Mouse (Mus musculus): ENCODE results near the gene Pkd1l3. TPM values are rescaled to one million over a fixed set of nuclear protein-coding genes. Genes with fewer than 3 reads are reported as not detected.
A peak's percentile ranks its signal among the peaks of the same experiment; 100 is the strongest.

The Pkd1l3 gene
- polyA plus RNA-seq, 1 experiment from 2014 or later: 0.17 TPM

- no peak overlapping the region for H3K4me3 ChIP-seq (ENCODE audit: inconsistent target)
- WGBS (ENCODE audit: missing documents): 100% methylated on average over 1 of the region's 1 CpGs
Measured at GRCm38 (mm10) chr8:109697754-109698153, 83.4 kb downstream of the Pkd1l3 start.

DNA sequence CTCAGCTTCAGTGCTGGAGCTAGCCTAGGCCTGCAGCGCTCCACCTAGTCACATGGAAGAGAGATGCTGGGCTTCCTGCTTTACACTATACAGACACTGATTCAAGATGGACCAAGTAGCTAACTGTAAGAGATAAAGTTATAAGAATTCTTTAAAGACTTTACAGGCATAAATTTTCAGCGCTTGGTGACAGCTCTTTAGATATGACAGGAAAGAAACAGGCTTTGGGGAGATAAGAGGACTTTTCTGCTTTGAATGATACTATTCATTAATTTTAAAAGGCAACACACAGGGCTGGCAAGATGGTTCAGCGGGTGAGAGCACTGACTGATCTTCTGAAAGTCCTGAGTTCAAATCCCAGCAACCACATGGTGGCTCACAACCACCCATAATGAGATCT lies 84.2 kb downstream of the Pkd1l3 start:
- Histone ChIP-seq H3K4me3 (ENCODE audit: inconsistent target) (no peak overlapping the region), H3K79me2 (ENCODE audit: inconsistent target) (no peaks in the 10 kb centered on the region; the same call in 1 of the 2 replicates), H3K36me3 (ENCODE audit: inconsistent target) (no peaks in the 10 kb centered on the region), H3K27ac (no peak overlapping the region)
- 96% methylated on average over 3 of the region's 3 CpGs for WGBS (ENCODE audit: missing documents)

More at GRCm38 (mm10) chr8:109697754-109698153, 83.4 kb downstream of the Pkd1l3 start:
- no peak overlapping the region for H3K27ac ChIP-seq
- H3K79me2 ChIP-seq (ENCODE audit: inconsistent target): peaks cover 4% of the 10 kb centered on the region; the same call in 1 of the 2 replicates
- H3K36me3 ChIP-seq (ENCODE audit: inconsistent target): no peaks in the 10 kb centered on the region

GRCm38 (mm10) chr8:109704565-109705319 lies 90.4 kb downstream of the Pkd1l3 start:
- H3K79me2 ChIP-seq (ENCODE audit: inconsistent target): no peaks in the 10 kb centered on the region; the same call in 1 of the 2 replicates
- 3% methylated on average over 24 of the region's 24 CpGs for WGBS (ENCODE audit: missing documents)
- peak overlapping the region; percentile 42 for H3K4me3 ChIP-seq (ENCODE audit: inconsistent target)
- peak overlapping the region; percentile 95 for H3K27ac ChIP-seq
- H3K36me3 ChIP-seq (ENCODE audit: inconsistent target): peaks cover 20% of the 10 kb centered on the region

GRCm38 (mm10) chr8:109705320-109706075 lies 91.2 kb downstream of the Pkd1l3 start, which contains the start of gene Zfp821:
Zfp821 (plus strand) TSS chr8:109705546.
- Histone ChIP-seq H3K79me2 (ENCODE audit: inconsistent target) (no peaks in the 10 kb centered on the region; the same call in 1 of the 2 replicates), H3K4me3 (ENCODE audit: inconsistent target) (peak within 1 kb of the TSS; percentile 45), H3K27ac (peak within 1 kb of the TSS; percentile 95), H3K36me3 (ENCODE audit: inconsistent target) (peaks cover 26% of the 10 kb centered on the region)
- WGBS (ENCODE audit: missing documents): 2% methylated on average over 65 of the region's 100 CpGs

GRCm38 (mm10) chr8:109706076-109706873 lies 92.0 kb downstream of the Pkd1l3 start:
- Histone ChIP-seq H3K36me3 (ENCODE audit: inconsistent target) (peaks cover 34% of the 10 kb centered on the region), H3K4me3 (ENCODE audit: inconsistent target) (peak overlapping the region; percentile 45), H3K79me2 (ENCODE audit: inconsistent target) (no peaks in the 10 kb centered on the region; the same call in 1 of the 2 replicates), H3K27ac (no peak overlapping the region)
- WGBS (ENCODE audit: missing documents): 13% methylated on average over 30 of the region's 30 CpGs

DNA sequence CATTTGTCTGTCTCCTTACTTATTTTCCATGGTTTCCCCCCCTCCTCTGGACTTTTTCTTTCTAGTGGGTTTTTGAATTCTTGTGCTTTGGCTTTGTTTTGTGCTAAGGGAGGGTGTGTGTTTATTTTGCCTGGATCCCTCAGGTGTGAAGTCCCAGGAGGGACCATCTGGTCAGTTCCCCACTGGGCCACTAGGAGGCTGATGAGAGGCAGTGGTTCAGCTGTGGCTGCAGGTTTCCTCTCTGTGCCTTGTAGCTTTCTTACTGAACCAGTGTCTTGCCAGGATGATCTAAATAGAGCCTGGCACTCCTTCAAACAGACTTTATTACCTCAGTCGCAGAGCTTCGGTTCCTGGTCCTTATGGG lies 92.5 kb downstream of the Pkd1l3 start:
- Histone ChIP-seq H3K79me2 (ENCODE audit: inconsistent target) (no peaks in the 10 kb centered on the region; the same call in 1 of the 2 replicates), H3K27ac (no peak overlapping the region), H3K36me3 (ENCODE audit: inconsistent target) (peaks cover 40% of the 10 kb centered on the region), H3K4me3 (ENCODE audit: inconsistent target) (no peak overlapping the region)
- 11% methylated on average over 2 of the region's 2 CpGs for WGBS (ENCODE audit: missing documents)

DNA sequence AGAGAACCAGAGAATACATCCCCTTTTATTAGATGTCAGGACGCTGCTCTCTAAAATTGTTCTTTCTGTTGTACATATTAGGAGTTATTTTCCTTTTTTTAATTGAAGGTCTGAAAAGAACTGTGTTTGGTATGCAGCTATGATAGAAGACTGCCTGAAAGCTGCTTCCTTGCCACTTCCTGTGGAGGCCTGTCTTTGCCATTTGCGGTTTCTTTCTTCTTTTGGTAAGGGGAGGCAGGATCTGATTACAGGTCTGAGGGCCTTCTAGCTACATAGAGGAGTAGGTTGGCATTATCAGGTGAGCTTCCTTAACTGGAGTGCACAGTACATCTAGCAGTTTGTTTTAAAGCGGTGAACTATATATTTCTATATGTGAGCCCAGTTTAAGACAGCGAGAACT lies 93.6 kb downstream of the Pkd1l3 start:
- Histone ChIP-seq H3K4me3 (ENCODE audit: inconsistent target) (no peak overlapping the region), H3K36me3 (ENCODE audit: inconsistent target) (peaks cover 49% of the 10 kb centered on the region)
- 93% methylated on average over 4 of the region's 4 CpGs for WGBS (ENCODE audit: missing documents)

DNA sequence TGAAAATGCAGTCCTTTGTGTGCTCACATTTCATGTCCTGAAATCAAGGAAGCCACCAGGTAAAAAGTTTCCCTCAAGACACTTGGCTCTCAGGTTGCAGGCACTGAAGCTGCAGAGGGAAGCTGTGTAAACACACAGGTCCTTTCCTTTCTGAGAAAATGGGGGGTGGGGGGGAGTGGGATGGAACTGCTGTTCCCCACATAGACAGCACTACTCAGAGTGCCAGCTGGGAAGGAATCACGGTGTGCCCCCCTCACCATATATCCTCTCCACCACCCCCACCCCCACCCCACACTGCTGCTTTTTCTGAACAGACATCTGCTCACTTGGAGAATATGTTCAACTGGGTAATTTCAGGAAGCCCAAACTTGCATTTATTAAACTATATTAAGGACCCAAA lies 98.2 kb downstream of the Pkd1l3 start:
- H3K36me3 ChIP-seq (ENCODE audit: inconsistent target): peaks cover 89% of the 10 kb centered on the region
- no peaks in the 10 kb centered on the region for H3K79me2 ChIP-seq (ENCODE audit: inconsistent target)
- no peak overlapping the region for H3K4me3 ChIP-seq (ENCODE audit: inconsistent target)
- no CpG with 5 or more reads among the region's 1 CpGs for whole genome bisulfite sequencing (ENCODE audit: missing documents)
- no peak overlapping the region for H3K27ac ChIP-seq

More for the DNA sequence above, 93.6 kb downstream of the Pkd1l3 start:
- no peak overlapping the region for H3K27ac ChIP-seq
- no peaks in the 10 kb centered on the region; the same call in 1 of the 2 replicates for H3K79me2 ChIP-seq (ENCODE audit: inconsistent target)

DNA sequence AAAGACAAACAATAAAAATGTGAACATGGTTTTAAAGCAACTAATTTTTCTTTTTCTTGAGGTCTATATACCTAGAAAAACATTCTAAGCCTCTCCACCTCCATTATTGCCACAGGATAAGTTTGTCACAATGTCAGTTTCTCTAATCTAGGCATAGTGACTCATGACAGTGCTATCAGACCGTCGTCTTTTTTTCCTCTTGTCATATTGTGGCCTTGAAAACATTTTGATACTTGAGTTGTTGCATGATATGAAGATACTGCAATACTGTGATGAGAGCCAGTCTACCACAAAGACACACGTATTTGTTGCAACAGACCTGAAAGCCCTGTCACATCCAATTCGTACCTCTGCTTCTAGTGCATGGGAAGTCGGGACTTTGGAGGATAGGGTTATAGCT lies 100.6 kb downstream of the Pkd1l3 start:
- WGBS (ENCODE audit: missing documents): 93% methylated on average over 5 of the region's 5 CpGs

More for the DNA sequence above, 100.6 kb downstream of the Pkd1l3 start:
- Histone ChIP-seq H3K79me2 (ENCODE audit: inconsistent target) (no peaks in the 10 kb centered on the region), H3K4me3 (ENCODE audit: inconsistent target) (no peak overlapping the region), H3K27ac (no peak overlapping the region), H3K36me3 (ENCODE audit: inconsistent target) (peaks cover 89% of the 10 kb centered on the region)

Other genes starting within 250 kb of the Pkd1l3 start
- not detected in 3 replicates for gene Pmfbp1, start 120.5 kb upstream of the Pkd1l3 start, polyA plus RNA-seq (2018)
- 29.7 to 48.5 TPM (median 41.9 TPM) in 3 replicates for gene Dhx38, start 48.7 kb upstream of the Pkd1l3 start, polyA plus RNA-seq (2018)
- gene Txnl4b, start 48.6 kb upstream of the Pkd1l3 start, polyA plus RNA-seq (2018): 7.9 to 15.1 TPM (median 9.1 TPM) in 3 replicates
- 0.70 to 2.3 TPM (median 1.1 TPM) in 3 replicates for gene Hp, start 35.3 kb upstream of the Pkd1l3 start, polyA plus RNA-seq (2018)
- gene Dhodh, start 5.8 kb upstream of the Pkd1l3 start, polyA plus RNA-seq (2018): 4.3 to 14.5 TPM (median 6.6 TPM) in 3 replicates
- gene Ist1, start 78.7 kb downstream of the Pkd1l3 start, polyA plus RNA-seq (2018): 79.1 to 112 TPM (median 87.3 TPM) in 3 replicates
- gene Zfp821, start 91.0 kb downstream of the Pkd1l3 start, polyA plus RNA-seq (2018): 9.2 to 15.3 TPM (median 14.5 TPM) in 3 replicates
- gene Atxn1l, start 123.2 kb downstream of the Pkd1l3 start, polyA plus RNA-seq (2018): 15.8 to 17.7 TPM (median 17.0 TPM) in 3 replicates
- gene Ap1g1, start 164.0 kb downstream of the Pkd1l3 start, polyA plus RNA-seq (2018): 80.1 to 112 TPM (median 80.8 TPM) in 3 replicates

All from macrophage (primary cell).